Comparison of ENCODE assay signal across 25 mouse cellular contexts in genomic region chr10:10315631-10316030, GRCm38 (mm10).
A peak's percentile ranks its signal among the peaks of the same experiment; 100 is the strongest.
DNase-seq lines count a peak whose midpoint lies in the region; ATAC-seq lines count a peak whose summit lies in the region.
"Had no signal": no experiment of that assay in that cellular context is flagged by ENCODE, and none has a peak within 500 bp of the region (broad histone marks: within the 10 kb centered on the region; RNA-seq: fewer than 3 reads in every experiment).

No protein-coding gene starts in this region.

- peaks cover 61% of the 10 kb centered on the region for H3K4me1 ChIP-seq in megakaryocyte, embryonic 14.5 days
- H3K4me1 ChIP-seq: heart, embryonic 10.5 days; heart, embryonic 13.5 days had no signal

- DNase-seq in kidney, adult 9 months: peak; percentile 35
- no peak for DNase-seq in kidney, postnatal 25 days
- DNase-seq in layer of hippocampus, postnatal 25 days (ENCODE audit: extremely low spot score in 1 of 2, low spot score in 1 of 2): no peak
- DNase-seq: adrenal gland, postnatal 14 days; cerebellum, adult 11-12 months; cerebellum, adult 8-10 months; cerebellum, postnatal 10 days; cerebellum, postnatal 36 days; gastrocnemius, adult 2 months; gastrocnemius, postnatal 14 days; heart, adult 2 months; heart, postnatal 14 days; heart, postnatal 4 days had no signal

- H3K36me3 ChIP-seq in megakaryocyte, embryonic 14.5 days (replicated peaks; ENCODE audit: low read length): no peaks in the 10 kb centered on the region
- H3K36me3 ChIP-seq: forebrain, embryonic 10.5 days; G1E; heart, embryonic 10.5 days; heart, embryonic 13.5 days had no signal

- no peaks in the 10 kb centered on the region for H3K9me3 ChIP-seq in megakaryocyte, embryonic 14.5 days
- H3K9me3 ChIP-seq: forebrain, embryonic 10.5 days; forebrain, embryonic 13.5 days; G1E; heart, embryonic 10.5 days; heart, embryonic 13.5 days had no signal

- ATAC-seq in common myeloid progenitor, adult 5-6 weeks (replicated peaks; ENCODE audit: low read depth, poor library complexity, severe bottlenecking): 0 out of 2 replicates have a peak, but pooled peaks have one; percentile 29
- ATAC-seq in inflammation-experienced regulatory T-cells, adult 6 months: no peak
- ATAC-seq: forebrain, embryonic 13.5 days; forebrain, embryonic 16.5 days; hindbrain, postnatal 0 days; Patski had no signal

- H3K4me3 ChIP-seq in megakaryocyte, embryonic 14.5 days (replicated peaks): peak overlapping the region; percentile 67
- H3K4me3 ChIP-seq: forebrain, embryonic 10.5 days; forebrain, embryonic 13.5 days; gastrocnemius, adult 2 months; heart, adult 2 months; heart, embryonic 10.5 days; heart, embryonic 13.5 days had no signal

- H3K27me3 ChIP-seq in megakaryocyte, embryonic 14.5 days (replicated peaks): no peaks in the 10 kb centered on the region
- H3K27me3 ChIP-seq: CH12.LX; forebrain, embryonic 13.5 days; heart, embryonic 13.5 days had no signal
